Mouse (Mus musculus): ENCODE data around the gene Eya3. TPM values are rescaled to one million over a fixed set of nuclear protein-coding genes. Genes with fewer than 3 reads are reported as not detected.
A peak's percentile ranks its signal among the peaks of the same experiment; 100 is the strongest.

The Eya3 gene
- total RNA-seq, 2 experiments from 2014 or later = 10.4 to 12.7 TPM

DNA sequence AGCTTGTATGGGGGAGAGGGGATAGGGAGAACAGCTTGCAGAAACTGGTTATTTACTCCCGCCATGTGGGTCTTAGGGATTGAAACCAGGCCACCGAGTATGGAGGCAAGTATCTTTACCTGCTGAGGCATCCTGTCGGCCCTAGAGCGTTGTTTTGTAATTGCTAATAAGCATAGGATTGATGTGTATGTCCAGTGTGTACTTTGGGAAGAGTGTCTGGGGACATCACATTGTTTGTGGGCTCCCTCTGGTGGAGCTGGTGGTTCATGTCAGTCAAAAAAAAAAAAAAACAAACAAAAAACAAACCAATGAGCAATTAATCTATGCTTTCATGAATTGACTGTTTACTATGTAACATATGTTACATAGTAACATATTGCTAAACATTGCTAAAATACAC, 2.2 kb upstream of the Eya3 start:
- no peak for DNase-seq
- intact Hi-C loops (cut with DNase I) = loop anchor here (2.0 kb wide), 1 partner anchor 90 kb away; no protein-coding TSS in a partner anchor

DNA sequence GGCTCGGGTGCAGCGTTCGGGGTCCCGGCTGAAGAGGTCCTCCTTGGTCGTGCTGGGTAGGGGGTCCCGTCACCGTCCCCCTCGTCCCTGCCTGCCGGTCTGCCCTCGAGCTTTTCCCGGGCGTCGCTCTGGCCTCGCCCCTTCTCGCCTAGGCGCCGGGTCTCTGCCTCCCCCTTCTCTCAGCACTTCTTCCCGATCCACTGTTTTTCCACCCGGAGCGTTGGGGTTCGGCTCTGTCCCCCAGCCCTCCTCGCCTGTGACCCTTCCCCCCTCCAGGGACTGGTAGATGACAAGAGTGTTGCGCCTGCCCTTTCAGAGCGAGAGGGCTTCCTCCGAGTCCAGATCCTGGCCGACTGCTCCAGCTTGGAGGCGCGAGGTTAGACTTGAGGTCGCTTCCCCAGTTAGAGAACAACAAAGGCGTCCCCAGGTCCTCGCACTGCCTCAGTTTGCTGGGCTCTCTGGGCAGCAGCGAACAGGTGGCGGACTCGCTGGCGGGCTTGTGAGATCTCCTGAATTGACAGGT, 465 bp downstream of the Eya3 start:
- DNase-seq = no peak
- intact Hi-C loops (cut with DNase I) = no loop called here

DNA sequence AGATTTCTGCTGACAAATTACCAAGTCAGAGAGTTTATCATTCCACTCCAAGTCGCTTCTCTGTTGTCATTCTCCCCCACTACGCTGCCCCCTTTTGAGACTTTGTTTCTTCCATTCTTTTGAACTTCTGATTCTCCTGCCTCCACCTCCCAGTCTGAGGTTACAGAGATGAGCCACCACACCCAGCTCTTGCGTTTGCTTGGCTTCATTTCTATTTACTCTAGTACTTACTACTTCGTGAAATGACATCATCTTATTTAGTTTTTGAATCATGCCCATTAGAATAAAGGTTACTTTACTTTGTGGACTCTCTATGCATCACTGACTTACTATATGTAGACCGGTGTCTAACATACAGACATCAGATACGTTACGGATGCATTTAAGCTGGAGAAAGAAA, 8.7 kb downstream of the Eya3 start:
- no peak for DNase-seq
- intact Hi-C loops (cut with DNase I) = no loop called here

DNA sequence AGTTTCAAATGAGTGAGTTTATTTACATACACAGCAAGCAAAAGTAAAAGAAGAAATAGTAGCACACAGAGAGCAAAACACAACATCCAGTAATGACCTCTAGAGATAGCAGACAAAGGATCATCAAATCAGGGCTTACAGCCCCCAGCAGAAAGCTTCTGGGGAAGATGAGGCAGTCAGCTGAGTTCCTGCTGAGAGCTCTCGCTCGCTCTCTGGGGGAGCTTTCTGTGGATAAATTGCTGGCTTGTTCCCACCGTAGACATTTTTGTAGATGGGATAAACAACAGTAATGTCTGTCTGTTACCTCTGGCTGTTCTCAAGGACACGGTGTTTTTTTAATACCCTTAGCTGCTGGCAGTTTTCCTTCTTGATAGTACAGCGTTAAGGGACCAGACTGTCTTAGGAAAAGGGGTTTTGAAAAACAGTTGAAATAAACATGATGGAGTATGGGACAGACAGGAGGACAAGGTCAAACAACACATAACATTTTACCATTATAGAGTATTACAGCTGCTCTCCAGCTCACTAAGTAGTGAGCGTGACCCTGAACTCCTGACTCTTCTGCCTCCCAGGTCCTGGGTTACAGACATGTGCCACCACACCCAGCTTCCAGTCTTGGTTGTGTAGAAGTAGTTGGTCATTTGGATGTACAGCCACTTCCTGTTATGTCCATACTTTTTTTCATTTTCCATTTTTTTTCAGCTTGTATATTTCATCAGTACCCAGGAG, 10.6 kb downstream of the Eya3 start:
- DNase-seq = no peak
- intact Hi-C loops (cut with DNase I) = no loop called here

DNA sequence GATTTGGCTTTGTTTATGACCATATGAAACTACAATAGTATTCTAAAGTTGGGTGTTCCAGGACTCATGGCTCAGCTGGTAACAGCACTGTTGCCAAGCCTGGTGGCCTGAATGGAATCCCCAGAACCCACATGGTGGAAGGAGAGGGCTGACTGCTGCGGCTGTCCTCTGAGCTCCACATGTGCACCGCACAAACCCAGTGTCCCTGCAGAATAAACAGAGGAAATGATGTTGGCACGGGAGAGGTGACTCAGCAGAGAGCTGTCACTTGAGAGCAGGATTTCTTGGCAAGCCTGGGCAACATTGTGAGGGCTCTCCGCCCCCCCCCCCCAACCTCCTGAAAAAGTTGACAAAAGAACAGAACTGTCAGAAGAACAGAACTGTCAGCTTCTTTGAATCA, 14.1 kb downstream of the Eya3 start:
- intact Hi-C loops (cut with DNase I) = no loop called here
- peak in 1 of 2 experiments; percentile 15 for DNase-seq

DNA sequence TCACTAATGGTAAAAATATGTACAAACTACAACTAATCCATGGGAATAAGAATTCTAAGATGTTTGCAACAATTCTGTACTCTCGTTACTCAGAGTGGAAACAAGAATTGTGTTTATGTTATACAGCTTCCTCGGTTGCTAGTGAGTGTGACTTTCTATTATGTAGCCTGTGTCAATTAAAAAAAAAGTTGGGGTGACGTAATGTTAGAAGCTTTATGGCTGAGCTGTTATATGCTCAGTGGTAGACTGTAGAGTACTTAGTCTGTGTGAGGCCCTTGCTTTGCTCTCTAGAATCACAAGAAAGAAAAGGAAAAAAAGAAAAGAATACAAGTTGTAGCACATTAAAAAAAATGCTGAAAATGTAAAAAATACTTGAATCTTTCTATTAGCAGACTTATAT, 15.0 kb downstream of the Eya3 start:
- DNase-seq = no peak
- intact Hi-C loops (cut with DNase I) = no loop called here

DNA sequence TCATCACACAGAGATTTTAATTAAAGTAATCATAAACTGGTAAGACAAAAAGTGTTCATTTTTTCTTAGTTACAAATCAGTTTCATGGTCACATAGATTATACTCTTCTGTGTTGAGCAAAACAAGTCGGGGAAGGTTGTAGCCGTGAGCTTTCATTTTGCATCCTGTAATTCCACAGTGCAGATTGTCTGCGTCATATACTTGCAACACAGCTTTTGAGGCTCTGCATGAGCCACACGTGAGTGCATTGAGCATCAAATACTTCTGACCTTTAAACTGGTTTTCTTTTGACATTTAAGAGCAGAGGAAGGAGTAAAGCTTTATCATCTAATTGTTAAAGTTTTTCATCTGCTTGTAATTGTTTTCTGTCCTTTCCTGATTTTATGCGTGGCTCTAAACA, 16.5 kb downstream of the Eya3 start:
- intact Hi-C loops (cut with DNase I) = no loop called here
- no peak for DNase-seq

DNA sequence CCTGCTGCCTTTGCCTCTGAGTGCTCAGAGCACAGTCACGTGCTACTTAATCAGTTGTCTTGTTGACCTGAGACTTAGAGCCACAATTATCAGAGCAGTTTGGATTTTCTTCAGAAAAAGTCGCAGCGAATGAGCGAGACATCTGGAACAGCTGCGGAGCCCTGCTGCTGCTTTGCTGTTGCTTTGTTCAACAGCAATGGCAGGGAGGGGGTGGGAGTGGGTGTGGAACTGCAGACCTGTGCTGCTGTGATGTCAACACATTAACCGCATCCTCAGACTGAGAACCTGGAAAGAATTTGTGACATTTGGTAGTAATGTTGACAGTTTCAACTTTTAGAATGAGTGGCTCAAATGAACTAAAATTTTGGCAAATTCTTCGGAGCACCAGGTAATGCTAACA, 20.3 kb downstream of the Eya3 start:
- intact Hi-C loops (cut with DNase I) = no loop called here
- DNase-seq = no peak

DNA sequence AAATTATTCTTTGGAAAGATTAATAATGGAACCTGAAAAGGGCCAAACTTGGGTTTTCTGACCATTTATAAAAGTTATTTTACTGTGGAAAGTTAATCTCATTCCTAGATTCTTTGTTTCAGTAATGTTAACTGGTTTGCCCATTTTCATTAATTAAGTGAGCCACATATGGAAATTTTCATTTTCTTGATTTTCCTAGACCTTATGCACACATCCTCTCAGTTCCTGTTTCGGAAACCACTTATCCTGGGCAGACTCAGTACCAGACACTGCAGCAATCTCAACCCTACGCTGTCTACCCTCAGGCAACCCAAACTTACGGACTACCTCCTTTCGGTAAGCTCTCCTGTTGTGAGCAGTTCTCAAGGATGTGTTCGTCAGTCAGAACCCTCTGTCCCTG, 33.9 kb downstream of the Eya3 start:
- intact Hi-C loops (cut with DNase I) = no loop called here
- no peak for DNase-seq

DNA sequence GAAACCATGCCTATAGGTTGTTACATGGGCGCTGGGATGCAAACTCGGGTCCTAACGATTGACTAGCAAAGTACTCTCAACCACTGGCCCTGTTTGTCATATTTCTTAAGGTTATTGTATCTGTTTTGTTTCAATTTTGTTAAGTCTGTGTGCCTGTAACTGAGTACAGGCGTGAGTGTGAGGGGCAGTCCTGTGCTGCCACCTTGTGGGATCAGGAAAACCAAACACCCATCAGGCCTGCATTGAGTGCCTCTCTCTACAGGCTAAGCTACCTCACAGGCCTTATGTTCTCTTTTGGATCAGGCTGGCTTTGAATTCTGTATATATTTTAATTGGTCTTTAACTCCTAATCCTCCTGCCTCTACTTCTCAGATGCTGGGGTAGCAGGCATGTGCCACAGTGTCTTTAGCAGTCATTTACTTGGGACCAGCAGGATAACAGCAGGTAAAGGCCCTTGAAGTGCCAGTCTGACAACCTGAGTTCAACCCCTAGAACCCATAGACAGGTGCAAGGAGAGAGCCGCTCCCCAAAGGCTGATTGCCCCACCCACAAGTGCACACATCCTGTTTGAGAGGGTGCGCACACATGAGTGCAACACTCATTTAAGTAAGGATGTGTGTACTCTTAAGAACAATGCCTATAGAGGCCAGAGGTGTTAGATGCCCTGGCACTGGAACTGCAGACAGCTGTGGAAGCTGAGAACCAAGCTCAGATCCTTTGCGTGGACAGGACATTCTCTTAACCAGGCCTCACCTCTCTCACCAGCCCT, 38.2 kb downstream of the Eya3 start:
- no peak for DNase-seq
- intact Hi-C loops (cut with DNase I) = loop anchor here (2.0 kb wide), 1 partner anchor 130 kb away; no protein-coding TSS in a partner anchor

DNA sequence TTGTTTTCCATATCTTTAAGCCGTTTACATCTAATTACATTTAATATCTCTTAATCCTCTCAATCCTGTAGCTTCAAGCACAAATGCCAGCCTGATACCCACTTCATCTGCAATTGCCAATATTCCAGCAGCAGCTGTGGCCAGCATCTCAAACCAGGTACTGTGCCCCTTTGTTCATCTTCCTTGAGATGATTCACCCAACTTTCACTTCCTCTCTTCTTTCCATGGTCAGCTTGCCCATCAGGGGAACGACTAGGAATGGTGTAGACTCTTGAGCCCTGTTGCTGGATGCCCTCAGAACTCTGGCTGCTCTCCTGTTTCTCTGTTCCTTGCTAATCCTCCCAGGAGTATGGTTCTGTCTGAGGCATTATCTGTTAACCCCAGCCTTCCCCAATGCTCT, 50.8 kb downstream of the Eya3 start:
- intact Hi-C loops (cut with DNase I) = no loop called here
- DNase-seq = no peak

DNA sequence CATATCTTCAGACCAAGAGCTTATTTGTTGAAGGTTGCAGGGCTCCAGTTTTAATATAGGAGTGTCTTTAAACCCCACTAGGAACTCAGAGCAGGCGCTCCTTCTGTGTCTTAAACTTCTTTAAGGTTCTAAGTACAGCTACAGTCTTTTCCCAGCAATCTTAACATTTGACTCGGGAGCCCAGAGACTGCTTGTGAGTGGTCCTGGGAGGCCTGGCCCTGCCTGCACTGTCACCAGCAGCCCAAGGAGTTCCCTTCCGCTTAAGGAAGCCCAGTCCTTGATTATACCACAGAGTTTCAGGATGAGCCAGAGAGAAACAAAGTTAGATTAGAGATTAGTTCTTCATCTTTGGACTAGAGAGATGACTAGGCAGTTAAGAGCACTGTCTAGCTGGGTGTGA, 54.6 kb downstream of the Eya3 start:
- DNase-seq = no peak
- intact Hi-C loops (cut with DNase I) = no loop called here

DNA sequence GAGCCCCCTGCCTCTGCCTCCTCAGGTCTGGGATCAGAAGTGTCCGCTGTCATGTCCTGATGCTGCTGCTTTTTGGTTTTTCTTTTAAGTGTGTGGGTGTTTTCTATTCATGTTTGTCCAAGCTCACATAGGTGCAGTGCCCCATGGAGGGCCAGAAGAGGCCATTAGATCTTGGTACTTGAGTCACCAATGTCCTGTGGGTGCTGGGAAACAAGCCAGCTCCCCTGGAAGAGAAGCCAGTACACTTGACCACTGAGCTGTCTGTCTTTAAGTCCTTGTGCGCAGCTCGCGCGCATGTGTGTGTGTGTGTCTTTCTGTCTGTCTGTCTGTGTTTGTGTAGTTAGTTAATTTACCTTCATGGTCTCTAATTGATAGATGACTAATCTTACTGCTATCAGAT, 63.3 kb downstream of the Eya3 start:
- no peak for DNase-seq
- intact Hi-C loops (cut with DNase I) = no loop called here

DNA sequence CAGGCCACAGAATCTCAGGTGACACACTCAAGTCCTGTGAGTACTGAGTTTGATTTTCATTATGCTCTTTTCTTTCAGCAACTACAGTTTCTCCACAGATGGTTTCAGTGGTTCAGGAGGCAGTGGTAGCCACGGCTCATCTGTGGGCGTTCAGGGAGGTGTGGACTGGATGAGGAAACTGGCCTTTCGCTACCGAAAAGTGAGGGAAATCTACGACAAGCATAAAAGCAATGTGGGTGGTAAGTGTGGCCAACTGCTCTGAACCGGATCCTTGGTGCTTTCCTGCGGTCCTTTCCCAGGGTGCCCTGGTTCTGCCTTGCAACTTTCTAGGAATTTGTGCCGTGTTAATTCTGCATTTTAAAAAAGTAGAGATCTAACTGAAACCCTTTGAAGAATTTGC, 68.1 kb downstream of the Eya3 start:
- intact Hi-C loops (cut with DNase I) = no loop called here
- DNase-seq = no peak

DNA sequence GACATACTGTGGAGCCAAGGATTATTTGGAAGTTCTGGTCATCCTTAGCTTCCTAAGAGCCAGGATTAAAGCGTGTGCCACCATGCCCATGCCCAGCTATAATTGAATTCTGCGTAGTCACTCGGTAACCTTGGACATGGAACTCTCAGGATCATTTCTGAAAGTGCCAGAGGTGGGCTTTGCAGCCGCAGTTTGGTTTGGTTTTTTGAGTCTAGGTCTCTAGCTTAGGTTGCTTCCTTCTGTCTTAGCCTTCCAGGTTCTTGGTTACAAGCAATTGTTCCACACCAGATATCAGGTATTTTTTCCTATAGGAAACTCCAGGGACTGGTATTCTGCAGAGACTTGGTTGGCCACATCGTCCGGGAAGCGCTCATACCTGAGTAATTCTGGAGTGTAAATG, 74.4 kb downstream of the Eya3 start:
- intact Hi-C loops (cut with DNase I) = no loop called here
- DNase-seq = no peak

DNA sequence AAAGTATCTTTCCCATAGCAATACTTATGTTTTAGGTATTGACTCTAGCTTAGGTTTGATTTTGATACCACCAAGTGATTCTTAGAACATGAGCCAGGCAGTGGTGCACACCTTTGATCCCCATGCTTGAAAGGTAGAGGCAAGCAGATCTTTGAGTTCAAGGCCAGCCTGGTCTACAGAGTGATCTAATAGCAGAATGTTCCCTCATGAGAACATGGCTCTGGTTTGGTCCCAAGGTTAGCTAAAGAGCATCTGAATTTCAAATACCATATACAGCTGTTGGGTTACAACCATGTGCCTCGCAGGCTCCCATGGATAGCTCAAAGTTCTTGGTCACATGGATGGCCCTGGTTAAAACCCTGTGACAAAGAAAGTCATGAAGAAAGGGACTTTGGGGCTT, 79.5 kb downstream of the Eya3 start:
- intact Hi-C loops (cut with DNase I) = no loop called here
- DNase-seq = no peak

DNA sequence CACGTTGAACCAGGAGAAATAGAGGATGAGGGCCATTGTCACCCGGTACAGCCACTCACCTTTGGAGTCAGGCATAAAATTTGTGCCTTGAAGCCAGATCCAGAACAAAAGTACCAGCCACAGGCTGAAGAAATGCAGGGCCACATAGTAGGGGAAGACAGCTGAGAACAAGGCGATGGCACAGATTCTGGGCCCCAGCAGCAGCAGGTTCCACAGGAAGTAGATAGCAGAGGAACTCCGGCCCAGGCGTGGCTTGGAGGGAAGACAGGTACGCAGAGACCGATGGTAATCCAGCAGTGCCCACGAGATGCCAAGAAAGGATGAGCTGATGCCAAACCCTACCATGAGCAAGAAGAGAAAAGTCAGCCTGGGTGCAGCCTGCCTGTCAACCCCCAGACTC, 89.4 kb downstream of the Eya3 start:
- no peak for DNase-seq
- intact Hi-C loops (cut with DNase I) = no loop called here

DNA sequence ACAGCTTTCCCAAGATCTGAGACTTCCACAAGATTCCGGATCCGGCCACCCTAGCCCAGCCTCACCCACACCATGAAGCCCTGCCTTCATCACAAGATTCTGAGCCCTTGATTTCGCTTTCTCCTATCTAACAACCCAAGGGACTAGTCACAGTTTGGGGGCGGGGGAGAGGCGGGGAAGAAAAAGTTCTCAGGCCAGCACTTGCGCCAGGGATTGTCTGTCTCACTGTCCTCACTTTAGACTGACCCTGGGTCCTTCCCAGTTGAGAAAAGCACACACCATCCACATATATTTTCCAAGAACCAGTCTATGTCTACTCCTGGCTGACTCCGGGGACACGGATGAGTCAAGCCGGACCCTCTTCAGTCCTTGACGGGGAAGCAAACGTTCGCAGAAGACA, 92.8 kb downstream of the Eya3 start:
- intact Hi-C loops (cut with DNase I) = no loop called here
- DNase-seq = no peak

DNA sequence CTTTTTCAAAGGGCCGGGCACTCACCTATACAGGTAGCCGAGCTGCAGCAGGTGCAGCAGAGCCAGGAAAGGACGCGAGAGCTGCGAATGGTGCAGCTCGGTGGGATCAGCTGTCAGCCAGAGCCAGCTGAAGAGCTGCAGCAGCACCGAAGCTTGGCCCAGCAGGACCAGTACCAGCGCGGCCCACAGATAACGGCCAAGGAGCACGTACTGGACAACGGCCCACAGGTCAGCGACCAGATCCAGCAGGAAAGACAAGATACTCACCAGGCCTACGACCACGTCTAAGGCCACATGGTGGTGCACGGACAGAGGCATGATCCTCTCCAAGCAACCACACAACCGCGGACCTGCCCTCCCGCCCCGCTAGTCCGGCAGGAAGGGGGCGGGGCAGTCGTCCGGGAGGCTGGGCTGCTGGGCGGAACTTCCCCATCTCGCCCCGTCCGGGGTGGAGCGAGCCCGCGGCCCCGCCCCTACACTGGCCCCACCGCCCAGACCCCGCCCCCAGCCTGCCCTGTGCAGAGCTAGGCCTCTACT, 93.4 kb downstream of the Eya3 start, which contains the start of gene Xkr8:
Gene Xkr8 (minus strand): TSS at position 399 of the 537 bp plus-strand sequence.
- intact Hi-C loops (cut with DNase I) = no loop called here
- peak; percentile 82 to 92 for DNase-seq

DNA sequence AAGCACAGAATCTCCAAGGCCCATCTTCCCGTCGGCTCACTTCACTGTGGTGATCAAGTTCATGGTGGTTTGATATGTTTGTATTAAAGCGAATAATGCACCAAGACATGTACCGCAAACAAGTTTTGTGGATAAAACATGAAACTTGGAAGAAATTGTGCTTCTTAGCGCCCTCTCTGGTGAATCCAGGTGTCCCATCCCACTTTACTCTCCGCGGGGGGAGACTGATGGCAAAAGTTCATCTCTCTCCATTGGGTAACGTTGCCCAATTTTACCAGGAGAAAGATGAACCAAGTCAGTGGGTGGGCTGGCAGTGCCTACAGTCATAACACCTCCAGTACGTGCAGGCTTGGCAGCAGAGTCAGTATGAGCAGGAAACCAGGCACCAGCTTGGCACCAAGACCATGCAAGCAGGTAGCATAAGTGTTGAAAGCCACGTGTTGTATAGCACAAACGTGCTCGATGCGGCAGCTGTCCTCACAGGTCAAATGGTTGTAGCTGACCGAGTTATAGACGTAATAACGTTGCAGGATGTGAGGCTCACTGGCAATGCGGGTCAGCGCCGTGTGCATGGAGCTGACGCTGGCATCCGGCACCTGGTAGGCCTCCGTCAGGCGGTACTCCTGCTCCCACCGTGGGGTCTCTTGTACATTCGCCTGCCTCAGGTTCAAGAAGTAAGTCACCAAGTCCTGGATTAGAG, 94.4 kb downstream of the Eya3 start:
- no peak for DNase-seq
- intact Hi-C loops (cut with DNase I) = no loop called here

DNA sequence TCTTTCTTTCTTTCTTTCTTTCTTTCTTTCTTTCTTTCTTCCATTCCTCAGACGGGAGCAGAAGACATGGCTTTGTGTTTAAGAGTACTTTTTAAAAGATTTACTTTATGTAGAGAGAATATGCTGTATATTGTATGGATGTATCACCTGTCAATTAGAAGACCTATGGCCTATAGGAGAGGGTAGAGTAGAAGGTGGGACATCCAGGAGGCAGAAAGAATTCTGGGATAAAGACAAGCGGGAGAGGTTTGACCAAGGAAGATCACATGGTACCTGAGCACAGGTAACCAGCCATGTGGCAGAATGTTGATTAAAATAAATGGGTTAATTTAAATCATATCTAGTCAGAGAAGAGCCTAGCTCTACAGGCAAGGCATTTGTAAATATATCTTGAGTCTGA, 96.0 kb downstream of the Eya3 start:
- intact Hi-C loops (cut with DNase I) = no loop called here

More for the DNA sequence above, 96.0 kb downstream of the Eya3 start:
- DNase-seq = no peak

Measured in gastrocnemius, postnatal 36 days (tissue).